Mouse (Mus musculus) forebrain, embryonic 11.5 days (tissue): ENCODE results near the gene Ccdc160. TPM values are rescaled to one million over a fixed set of nuclear protein-coding genes. Genes with fewer than 3 reads are reported as not detected.
A peak's percentile ranks its signal among the peaks of the same experiment; 100 is the strongest.

Experiments used
- ATAC-seq: fragments of 200-750 bp; cut with Nextera tagmentation; replicated peaks from 2 replicates; pipeline ENCODE4 v1.8.0; 2017; ENCODE audit warnings: moderate TSS enrichment; ENCODE audit not compliant: low FRiP score
- DNase-seq: peaks from one replicate; pipeline ENCODE4 v3.0.0-alpha.2; 2017; ENCODE audit warnings: low spot score
- H3K27ac ChIP-seq: fragments of 300-500 bp; sonication (generic); 2 replicates; pipeline ENCODE4 v1.5.1; 2014; ENCODE audit warnings: low read depth, low read length
- H3K27me3 ChIP-seq: fragments of 300-500 bp; sonication (generic); 2 replicates; pipeline ENCODE4 v1.6.1; 2014; ENCODE audit warnings: mild to moderate bottlenecking, low read length, mixed read lengths; ENCODE audit not compliant: control insufficient read depth, insufficient read depth
- H3K36me3 ChIP-seq: fragments of 300-500 bp; sonication (generic); 2 replicates; pipeline ENCODE4 v1.6.1; 2014; ENCODE audit warnings: mild to moderate bottlenecking, low read length, moderate library complexity, mixed read lengths; ENCODE audit not compliant: control insufficient read depth, insufficient read depth
- H3K4me1 ChIP-seq: fragments of 300-500 bp; sonication (generic); replicated peaks from 2 replicates; pipeline ENCODE4 v1.6.1; 2014; ENCODE audit warnings: low read length, mixed read lengths; ENCODE audit not compliant: control insufficient read depth, insufficient read depth
- H3K4me2 ChIP-seq: fragments of 300-500 bp; sonication (generic); 2 replicates; pipeline ENCODE4 v1.6.1; 2014; ENCODE audit warnings: low read depth, mild to moderate bottlenecking, low read length, moderate library complexity, mixed read lengths; ENCODE audit not compliant: severe bottlenecking
- H3K4me3 ChIP-seq: fragments of 300-500 bp; sonication (generic); 2 replicates; pipeline ENCODE4 v1.5.1; 2014; ENCODE audit warnings: low read depth, low read length
- H3K9ac ChIP-seq: fragments of 300-500 bp; sonication (generic); 2 replicates; pipeline ENCODE4 v1.6.1; 2014; ENCODE audit warnings: low read length
- H3K9me3 ChIP-seq: fragments of 300-500 bp; sonication (generic); 2 replicates; pipeline ENCODE4 v1.6.1; 2016; ENCODE audit warnings: low read length, mixed read lengths; ENCODE audit not compliant: control insufficient read depth
- WGBS: fragments of 180-500 bp; shearing (Covaris S2); extraction: QIAGEN DNeasy Blood & Tissue Kit; methylation state at CpG from one replicate; pipeline ENCODE4 v1.1.7; 2014; 5-methylcytosine and 5-hydroxymethylcytosine counted together
- polyA plus RNA-seq: library from polyadenylated mRNA; unstranded; fragments of >200 nt; fragmentation: Nextera tagmentation; extraction: Ambion mirVana; gene quantifications from 2 replicates; pipeline ENCODE4 v1.2.1, GENCODE M21; 2014

Gene Ccdc160
- polyA plus RNA-seq, 1 experiment from 2014 or later: 3.8 TPM

DNA sequence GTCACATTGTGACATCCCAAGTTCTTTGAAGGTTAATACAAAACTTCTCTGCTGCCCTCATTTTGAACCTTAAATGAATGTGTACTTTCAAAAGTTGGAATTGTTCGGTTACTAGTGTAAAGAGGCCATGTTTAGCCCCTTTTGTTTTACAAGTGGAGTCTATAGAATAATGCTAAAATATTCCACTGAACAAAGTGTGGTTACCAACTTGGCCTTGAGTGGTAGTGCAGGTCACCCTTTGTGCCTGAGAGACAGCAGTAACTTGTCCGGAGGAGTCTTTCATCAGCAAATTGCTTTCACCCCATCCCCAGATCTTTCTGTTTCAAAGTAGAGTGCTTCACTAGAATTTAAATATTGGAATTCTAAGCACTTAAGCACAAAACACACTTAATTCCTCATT, 31.8 kb upstream of the Ccdc160 start:
- Histone ChIP-seq H3K27ac (no peak overlapping the region), H3K4me2 (no peak overlapping the region), H3K9ac (no peak overlapping the region), H3K36me3 (no peaks in the 10 kb centered on the region), H3K27me3 (no peaks in the 10 kb centered on the region), H3K4me1 (no peaks in the 10 kb centered on the region), H3K9me3 (no peaks in the 10 kb centered on the region), H3K4me3 (no peak overlapping the region)
- no peak for ATAC-seq
- DNase-seq: no peak
- 65% methylated on average over 2 of the region's 2 CpGs for WGBS

DNA sequence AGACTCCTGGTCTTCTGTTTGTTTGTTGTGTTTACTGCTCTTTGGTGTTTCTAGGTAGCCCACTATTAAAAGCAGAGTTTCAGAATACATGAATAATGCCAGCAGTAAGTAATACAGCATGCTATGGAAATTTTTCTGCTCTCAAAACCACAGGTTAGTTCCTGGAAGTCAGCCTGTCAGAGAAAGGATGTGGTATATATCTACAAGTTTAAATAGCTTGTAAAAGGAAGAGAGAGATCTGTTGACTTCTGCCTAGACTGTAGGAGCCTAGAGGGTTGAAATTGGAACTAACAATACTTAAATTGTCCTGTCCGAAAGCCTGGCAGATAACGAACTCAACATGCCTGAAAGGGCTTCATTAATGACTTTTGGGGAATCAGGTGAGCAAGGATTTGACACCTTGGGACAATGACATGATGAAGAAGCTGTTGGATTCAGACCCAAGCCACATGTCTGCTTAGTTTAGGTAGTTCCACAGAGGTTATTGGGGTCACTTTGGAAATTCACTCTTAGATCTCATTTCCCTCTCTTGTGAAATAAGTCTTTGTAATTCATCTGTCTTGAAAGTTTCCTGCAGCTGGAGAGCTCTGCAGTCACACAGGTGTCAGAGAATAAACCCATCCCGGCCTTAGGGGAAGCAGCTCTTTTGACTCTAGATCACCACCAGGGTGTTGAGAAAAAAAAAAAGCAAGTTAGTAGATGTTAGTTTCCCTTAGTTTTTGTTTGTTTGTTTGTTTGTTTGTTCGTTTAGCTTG, 30.6 kb upstream of the Ccdc160 start:
- DNase-seq (no peak), ATAC-seq (no peak)
- Histone ChIP-seq H3K4me1 (no peaks in the 10 kb centered on the region), H3K27me3 (no peaks in the 10 kb centered on the region), H3K27ac (no peak overlapping the region), H3K9ac (no peak overlapping the region), H3K36me3 (no peaks in the 10 kb centered on the region), H3K9me3 (no peaks in the 10 kb centered on the region), H3K4me3 (no peak overlapping the region), H3K4me2 (no peak overlapping the region)
- WGBS: 57% methylated on average over 4 of the region's 4 CpGs

GRCm38 (mm10) chrX:52762221-52762620, 28.8 kb upstream of the Ccdc160 start:
- no peaks in the 10 kb centered on the region for H3K36me3 ChIP-seq
- WGBS: 72% methylated on average over 4 of the region's 4 CpGs
- H3K27ac ChIP-seq: no peak overlapping the region
- no peak overlapping the region for H3K4me2 ChIP-seq
- no peak overlapping the region for H3K4me3 ChIP-seq
- ATAC-seq (no peak), DNase-seq (no peak)
- H3K9me3 ChIP-seq: no peaks in the 10 kb centered on the region
- H3K27me3 ChIP-seq: no peaks in the 10 kb centered on the region
- H3K4me1 ChIP-seq: no peaks in the 10 kb centered on the region
- H3K9ac ChIP-seq: no peak overlapping the region

GRCm38 (mm10) chrX:52775973-52776372, 15.0 kb upstream of the Ccdc160 start:
- H3K4me2 ChIP-seq: no peak overlapping the region
- WGBS: 68% methylated on average over 3 of the region's 3 CpGs
- no peaks in the 10 kb centered on the region for H3K36me3 ChIP-seq
- no peak overlapping the region for H3K4me3 ChIP-seq
- H3K27ac ChIP-seq: no peak overlapping the region
- H3K9me3 ChIP-seq: no peaks in the 10 kb centered on the region
- no peaks in the 10 kb centered on the region for H3K4me1 ChIP-seq
- no peak overlapping the region for H3K9ac ChIP-seq
- H3K27me3 ChIP-seq: no peaks in the 10 kb centered on the region
- no peak for ATAC-seq
- peak; percentile 56 for DNase-seq

- 80% methylated on average over 5 of the region's 5 CpGs for whole genome bisulfite sequencing
- Histone ChIP-seq H3K27ac (no peak overlapping the region), H3K27me3 (no peaks in the 10 kb centered on the region), H3K4me2 (no peak overlapping the region), H3K4me3 (no peak overlapping the region), H3K36me3 (no peaks in the 10 kb centered on the region), H3K9ac (no peak overlapping the region), H3K9me3 (no peaks in the 10 kb centered on the region), H3K4me1 (no peaks in the 10 kb centered on the region)
- ATAC-seq: no peak
- no peak for DNase-seq
Observed at GRCm38 (mm10) chrX:52777671-52778070, 13.3 kb upstream of the Ccdc160 start.

DNA sequence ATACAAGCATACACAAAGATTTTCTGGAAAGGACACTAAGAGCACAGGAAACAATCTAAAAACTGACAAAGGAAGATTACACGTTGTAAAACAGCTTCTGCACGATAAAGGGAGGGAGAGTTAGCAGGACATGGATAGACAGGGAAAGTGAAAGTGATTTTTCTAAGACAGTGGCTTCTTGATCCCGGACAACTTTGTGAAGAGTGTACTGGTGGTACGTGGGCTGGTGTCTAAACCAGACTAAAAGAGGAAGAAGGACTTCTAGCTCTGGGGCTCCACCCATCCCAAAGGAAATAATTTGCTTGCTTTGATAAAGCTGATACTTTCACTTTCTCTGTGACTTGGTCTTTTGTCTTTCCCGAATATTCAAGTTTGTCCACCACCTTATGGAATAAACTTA, 7.1 kb upstream of the Ccdc160 start:
- Histone ChIP-seq H3K4me3 (no peak overlapping the region), H3K27me3 (no peaks in the 10 kb centered on the region), H3K27ac (no peak overlapping the region), H3K36me3 (no peaks in the 10 kb centered on the region), H3K9me3 (no peaks in the 10 kb centered on the region), H3K4me1 (no peaks in the 10 kb centered on the region), H3K9ac (no peak overlapping the region), H3K4me2 (no peak overlapping the region)
- WGBS: 74% methylated on average over 5 of the region's 5 CpGs
- ATAC-seq (no peak), DNase-seq (no peak)

- H3K4me3 ChIP-seq: no peak overlapping the region
- H3K36me3 ChIP-seq: no peaks in the 10 kb centered on the region
- no peaks in the 10 kb centered on the region for H3K27me3 ChIP-seq
- 47% methylated on average over 10 of the region's 10 CpGs for WGBS
- H3K4me1 ChIP-seq: no peaks in the 10 kb centered on the region
- no peaks in the 10 kb centered on the region for H3K9me3 ChIP-seq
- DNase-seq: no peak
- no peak overlapping the region for H3K9ac ChIP-seq
- H3K27ac ChIP-seq: no peak overlapping the region
- no peak for ATAC-seq
- H3K4me2 ChIP-seq: peak overlapping the region; percentile 45; the same call in 1 of the 2 replicates
Observed at GRCm38 (mm10) chrX:52791944-52792719, 1.1 kb downstream of the Ccdc160 start.

GRCm38 (mm10) chrX:52792861-52793260, 1.9 kb downstream of the Ccdc160 start:
- H3K27me3 ChIP-seq: no peaks in the 10 kb centered on the region
- ATAC-seq (no peak), DNase-seq (no peak)
- no peaks in the 10 kb centered on the region for H3K9me3 ChIP-seq
- 45% methylated on average over 6 of the region's 6 CpGs for WGBS
- H3K4me3 ChIP-seq: no peak overlapping the region
- H3K27ac ChIP-seq: no peak overlapping the region
- no peak overlapping the region for H3K4me2 ChIP-seq
- H3K9ac ChIP-seq: no peak overlapping the region
- H3K36me3 ChIP-seq: no peaks in the 10 kb centered on the region
- no peaks in the 10 kb centered on the region for H3K4me1 ChIP-seq
